Mouse (Mus musculus): ENCODE results near the gene Polr1c. TPM values are rescaled to one million over a fixed set of nuclear protein-coding genes. Genes with fewer than 3 reads are reported as not detected.

The Polr1c gene
- total RNA-seq, 2 experiments from 2014 or later: 34.5 to 35.1 TPM

DNA sequence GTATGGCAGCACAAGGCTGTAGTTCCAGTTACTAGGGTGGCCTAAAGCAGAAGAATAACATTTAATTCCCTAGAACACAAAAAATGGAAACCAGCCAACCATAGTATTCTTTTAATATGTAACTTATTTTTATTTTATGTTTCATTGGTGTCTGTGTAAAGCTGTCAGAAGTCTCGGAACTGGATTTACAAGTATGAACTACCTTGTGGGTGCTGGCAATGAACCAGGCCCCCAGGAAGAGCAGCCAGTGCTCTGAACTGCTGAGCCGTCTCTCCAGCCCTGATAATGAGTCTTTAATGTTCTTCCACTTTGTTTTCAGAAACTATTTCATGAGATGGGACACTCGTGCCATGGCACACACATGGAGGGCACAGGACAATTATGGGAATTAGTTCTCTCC lies 37.3 kb downstream of the Polr1c start:
- DNase-seq: no peak

- DNase-seq: no peak
Measured at GRCm38 (mm10) chr17:46206676-46207075, 41.2 kb downstream of the Polr1c start.

- no peak for DNase-seq
Measured at GRCm38 (mm10) chr17:46203078-46203477, 44.8 kb downstream of the Polr1c start.

- peak; percentile 90 to 92 for DNase-seq
Measured at GRCm38 (mm10) chr17:46202421-46203071, 45.3 kb downstream of the Polr1c start, which contains the start of the genes Polh and Xpo5. Gene Polh, minus strand, starts transcription at chr17:46202645. Gene Xpo5, plus strand, starts transcription at chr17:46202782.

- DNase-seq: no peak
Measured at GRCm38 (mm10) chr17:46201151-46201550, 46.7 kb downstream of the Polr1c start.

Small RNAs within 50 kb of the gene (microRNA-seq; reads per million reads assigned to microRNA genes)
- gene Mir693: 0 reads per million in 2 experiments

Other genes with a start within 250 kb of the Polr1c start
- 10 to 100 TPM; 68.1 to 99.0 TPM for gene Vegfa, start 215.7 kb downstream of the Polr1c start, total RNA-seq (2021)
- gene Mrps18a, start 137.1 kb downstream of the Polr1c start, total RNA-seq (2021): 10 to 100 TPM; 81.0 to 83.8 TPM
- 10 to 100 TPM; 25.5 to 25.6 TPM for gene Rsph9, start 103.8 kb downstream of the Polr1c start, total RNA-seq (2021)
- 10 to 100 TPM in 1 of 2 experiments, 1 to 10 TPM in 1; 10.0 to 10.4 TPM for gene Mad2l1bp, start 94.5 kb downstream of the Polr1c start, total RNA-seq (2021)
- gene Gtpbp2, start 87.0 kb downstream of the Polr1c start, total RNA-seq (2021): 100 to 1,000 TPM; 123 to 137 TPM
- gene Polh, start 45.4 kb downstream of the Polr1c start, total RNA-seq (2021): 1 to 10 TPM; 5.5 to 5.8 TPM
- gene Xpo5, start 45.3 kb downstream of the Polr1c start, total RNA-seq (2021): 10 to 100 TPM; 47.9 to 49.7 TPM
- gene Yipf3, start within 50 bp of the Polr1c start, total RNA-seq (2021): 10 to 100 TPM; 78.7 to 92.4 TPM
- gene Lrrc73, start 5.5 kb upstream of the Polr1c start, total RNA-seq (2021): 10 to 100 TPM; 60.4 to 63.5 TPM
- gene Tjap1, start 35.0 kb upstream of the Polr1c start, total RNA-seq (2021): 10 to 100 TPM; 50.4 to 72.7 TPM
- 10 to 100 TPM; 46.9 to 52.4 TPM for gene Dlk2, start 49.4 kb upstream of the Polr1c start, total RNA-seq (2021)
- gene Abcc10, start 80.3 kb upstream of the Polr1c start, total RNA-seq (2021): 1 to 10 TPM; 8.2 to 9.0 TPM
- 10 to 100 TPM; 56.3 to 60.0 TPM for gene Zfp318, start 135.7 kb upstream of the Polr1c start, total RNA-seq (2021)
- 1 to 10 TPM; 8.1 to 8.4 TPM for gene Crip3, start 180.9 kb upstream of the Polr1c start, total RNA-seq (2021)
- gene Slc22a7, start 190.4 kb upstream of the Polr1c start, total RNA-seq (2021): under 1 TPM in 1 of 2 experiments, not detected in 1; 0.30 TPM
- gene Ttbk1, start 239.6 kb upstream of the Polr1c start, total RNA-seq (2021): 100 to 1,000 TPM; 114 to 118 TPM
- gene Dnph1, start 248.7 kb upstream of the Polr1c start, total RNA-seq (2021): 1 to 10 TPM; 4.9 to 7.1 TPM

All from layer of hippocampus, postnatal 36 days (tissue).